Mouse (Mus musculus) kidney, embryonic 15.5 days (tissue): Measurements from ENCODE around the gene Gm42715. TPM values are rescaled to one million over a fixed set of nuclear protein-coding genes. Genes with fewer than 3 reads are reported as not detected.
"Not testable (repeated sequence)": the region's sequence is repeated elsewhere in the genome, so short reads cannot be mapped to it uniquely, and the experiment has no call there.

ENCODE experiments used
- ATAC-seq: fragments of 200-750 bp; cut with Nextera tagmentation; replicated peaks from 2 replicates; pipeline ENCODE4 v1.8.0; 2017; ENCODE audit warnings: moderate TSS enrichment; ENCODE audit not compliant: low FRiP score
- H3K27ac ChIP-seq: fragments of 300-500 bp; sonication (generic); 2 replicates; pipeline ENCODE4 v1.5.1; 2015; ENCODE audit warnings: mild to moderate bottlenecking, inconsistent platforms
- H3K27me3 ChIP-seq: fragments of 300-500 bp; sonication (generic); 2 replicates; pipeline ENCODE4 v1.6.1; 2015; ENCODE audit warnings: inconsistent platforms
- H3K36me3 ChIP-seq: fragments of 300-500 bp; sonication (generic); 2 replicates; pipeline ENCODE4 v1.6.1; 2015; ENCODE audit warnings: inconsistent platforms
- H3K4me1 ChIP-seq: fragments of 300-500 bp; sonication (generic); 2 replicates; pipeline ENCODE4 v1.6.1; 2015; ENCODE audit warnings: inconsistent platforms
- H3K4me2 ChIP-seq: fragments of 300-500 bp; sonication (generic); 2 replicates; pipeline ENCODE4 v1.6.1; 2015; ENCODE audit warnings: moderate library complexity, mild to moderate bottlenecking, inconsistent platforms
- H3K4me3 ChIP-seq: fragments of 300-500 bp; sonication (generic); replicated peaks from 2 replicates; pipeline ENCODE4 v1.5.1; 2015; ENCODE audit warnings: mild to moderate bottlenecking, inconsistent platforms
- H3K9ac ChIP-seq: fragments of 300-500 bp; sonication (generic); 2 replicates; pipeline ENCODE4 v1.6.1; 2015; ENCODE audit warnings: mild to moderate bottlenecking, inconsistent platforms
- H3K9me3 ChIP-seq: fragments of 300-500 bp; sonication (generic); replicated peaks from 2 replicates; pipeline ENCODE4 v1.6.1; 2016; ENCODE audit warnings: inconsistent platforms
- WGBS: fragments of 180-500 bp; shearing (Covaris S2); methylation state at CpG from one replicate; pipeline ENCODE4 v1.1.7; 2015; ENCODE audit warnings: mixed read lengths; 5-methylcytosine and 5-hydroxymethylcytosine counted together
- polyA plus RNA-seq: library from polyadenylated mRNA; unstranded; fragments of >200 nt; fragmentation: Nextera tagmentation; extraction: Ambion mirVana; gene quantifications from 2 replicates; pipeline ENCODE4 v1.2.1, GENCODE M21; 2015

Gene Gm42715
- polyA plus RNA-seq, 1 experiment from 2014 or later = 19.4 TPM

- Histone ChIP-seq H3K4me3 (peak overlapping the region; percentile 63), H3K27me3 (no peaks in the 10 kb centered on the region), H3K9me3 (no peaks in the 10 kb centered on the region), H3K9ac (peak overlapping the region; percentile 95), H3K27ac (peak overlapping the region; percentile 99), H3K4me1 (peaks cover 32% of the 10 kb centered on the region), H3K36me3 (peaks cover 64% of the 10 kb centered on the region), H3K4me2 (peak overlapping the region; percentile 75)
- WGBS = under 1% methylated on average over 50 of the region's 50 CpGs
- peak; percentile 95 for ATAC-seq
Measured at GRCm38 (mm10) chr7:127477687-127478634, 41.4 kb upstream of the Gm42715 start.

- Histone ChIP-seq H3K27me3 (no peaks in the 10 kb centered on the region), H3K9me3 (no peaks in the 10 kb centered on the region), H3K4me2 (peak within 1 kb of the TSS; percentile 75), H3K9ac (peak within 1 kb of the TSS; percentile 95), H3K27ac (peak within 1 kb of the TSS; percentile 99), H3K4me1 (peaks cover 29% of the 10 kb centered on the region), H3K36me3 (peaks cover 64% of the 10 kb centered on the region), H3K4me3 (peak within 1 kb of the TSS; percentile 63)
- under 1% methylated on average over 62 of the region's 62 CpGs for WGBS
- peak; percentile 85 for ATAC-seq
Measured at GRCm38 (mm10) chr7:127478635-127479317, 40.6 kb upstream of the Gm42715 start, which contains the start of gene Fbrs. Fbrs (plus strand) TSS chr7:127479199.

GRCm38 (mm10) chr7:127479318-127480225, 39.8 kb upstream of the Gm42715 start:
- peaks cover 64% of the 10 kb centered on the region for H3K36me3 ChIP-seq
- H3K9ac ChIP-seq = peak overlapping the region; percentile 95
- 2% methylated on average over 47 of the region's 48 CpGs for WGBS
- no peaks in the 10 kb centered on the region for H3K9me3 ChIP-seq
- H3K4me1 ChIP-seq = peaks cover 29% of the 10 kb centered on the region
- H3K4me3 ChIP-seq = peak overlapping the region; percentile 63
- no peaks in the 10 kb centered on the region for H3K27me3 ChIP-seq
- peak overlapping the region; percentile 75 for H3K4me2 ChIP-seq
- no peak for ATAC-seq
- peak overlapping the region; percentile 99 for H3K27ac ChIP-seq

GRCm38 (mm10) chr7:127480321-127480720, 39.1 kb upstream of the Gm42715 start:
- 56% methylated on average over 2 of the region's 2 CpGs for WGBS
- ATAC-seq = no peak
- H3K27me3 ChIP-seq = no peaks in the 10 kb centered on the region
- peaks cover 64% of the 10 kb centered on the region for H3K36me3 ChIP-seq
- peak overlapping the region; percentile 99; the same call in 1 of the 2 replicates for H3K27ac ChIP-seq
- peaks cover 29% of the 10 kb centered on the region for H3K4me1 ChIP-seq
- peak overlapping the region; percentile 95 for H3K9ac ChIP-seq
- peak overlapping the region; percentile 63 for H3K4me3 ChIP-seq
- H3K9me3 ChIP-seq = no peaks in the 10 kb centered on the region
- peak overlapping the region; percentile 75 for H3K4me2 ChIP-seq

- no peak overlapping the region for H3K4me2 ChIP-seq
- H3K36me3 ChIP-seq = peaks cover 94% of the 10 kb centered on the region
- no peak overlapping the region for H3K4me3 ChIP-seq
- H3K4me1 ChIP-seq = peaks cover 13% of the 10 kb centered on the region
- no peaks in the 10 kb centered on the region for H3K9me3 ChIP-seq
- H3K27ac ChIP-seq = no peak overlapping the region
- no peak overlapping the region for H3K9ac ChIP-seq
- 95% methylated on average over 5 of the region's 5 CpGs for WGBS
- ATAC-seq = no peak
- H3K27me3 ChIP-seq = no peaks in the 10 kb centered on the region
Measured at GRCm38 (mm10) chr7:127485416-127485815, 34.0 kb upstream of the Gm42715 start.

- WGBS = 83% methylated on average over 5 of the region's 5 CpGs
- not testable (repeated sequence) for H3K27ac ChIP-seq, H3K27me3 ChIP-seq, H3K4me2 ChIP-seq, H3K9ac ChIP-seq, H3K9me3 ChIP-seq, ATAC-seq, H3K4me3 ChIP-seq, H3K4me1 ChIP-seq
- H3K36me3 ChIP-seq = peaks cover 94% of the 10 kb centered on the region
Measured at GRCm38 (mm10) chr7:127488364-127488763, 31.0 kb upstream of the Gm42715 start.

GRCm38 (mm10) chr7:127489982-127490381, 29.4 kb upstream of the Gm42715 start:
- peaks cover 77% of the 10 kb centered on the region for H3K36me3 ChIP-seq
- 94% methylated on average over 7 of the region's 7 CpGs for WGBS
- 0 out of 2 replicates have a peak, but pooled peaks have one; percentile 40 for ATAC-seq
- H3K27me3 ChIP-seq = no peaks in the 10 kb centered on the region
- H3K4me2 ChIP-seq = no peak overlapping the region
- H3K9me3 ChIP-seq = no peaks in the 10 kb centered on the region
- no peak overlapping the region for H3K9ac ChIP-seq
- H3K27ac ChIP-seq = no peak overlapping the region
- no peaks in the 10 kb centered on the region for H3K4me1 ChIP-seq
- no peak overlapping the region for H3K4me3 ChIP-seq

GRCm38 (mm10) chr7:127491846-127492245, 27.5 kb upstream of the Gm42715 start:
- Histone ChIP-seq H3K27ac (no peak overlapping the region), H3K4me2 (no peak overlapping the region), H3K9me3 (no peaks in the 10 kb centered on the region), H3K27me3 (no peaks in the 10 kb centered on the region), H3K4me3 (no peak overlapping the region), H3K9ac (no peak overlapping the region), H3K36me3 (peaks cover 59% of the 10 kb centered on the region), H3K4me1 (no peaks in the 10 kb centered on the region)
- WGBS = 90% methylated on average over 3 of the region's 3 CpGs
- ATAC-seq = no peak

- H3K4me3 ChIP-seq = no peak overlapping the region
- no peak for ATAC-seq
- no peak overlapping the region for H3K4me2 ChIP-seq
- no peaks in the 10 kb centered on the region for H3K9me3 ChIP-seq
- H3K4me1 ChIP-seq = no peaks in the 10 kb centered on the region
- H3K27ac ChIP-seq = no peak overlapping the region
- H3K36me3 ChIP-seq = peaks cover 33% of the 10 kb centered on the region
- no peak overlapping the region for H3K9ac ChIP-seq
- H3K27me3 ChIP-seq = no peaks in the 10 kb centered on the region
Measured at GRCm38 (mm10) chr7:127494648-127495047, 24.7 kb upstream of the Gm42715 start.

- no peak for ATAC-seq
- Histone ChIP-seq H3K4me3 (no peak overlapping the region), H3K9me3 (no peaks in the 10 kb centered on the region), H3K36me3 (peaks cover 6% of the 10 kb centered on the region), H3K9ac (no peak overlapping the region), H3K4me2 (no peak overlapping the region), H3K27ac (no peak overlapping the region), H3K4me1 (no peaks in the 10 kb centered on the region), H3K27me3 (no peaks in the 10 kb centered on the region)
- 71% methylated on average over 2 of the region's 2 CpGs for WGBS
Measured at GRCm38 (mm10) chr7:127497382-127497781, 22.0 kb upstream of the Gm42715 start.

GRCm38 (mm10) chr7:127498407-127498806, 21.0 kb upstream of the Gm42715 start:
- Histone ChIP-seq H3K36me3 (no peaks in the 10 kb centered on the region), H3K9me3 (no peaks in the 10 kb centered on the region), H3K9ac (no peak overlapping the region), H3K27me3 (no peaks in the 10 kb centered on the region), H3K4me2 (no peak overlapping the region), H3K4me3 (no peak overlapping the region), H3K27ac (no peak overlapping the region), H3K4me1 (no peaks in the 10 kb centered on the region)
- no peak for ATAC-seq
- WGBS = 34% methylated on average over 3 of the region's 3 CpGs
